Mouse (Mus musculus) central nervous system, embryonic 18 days (tissue): Measurements from ENCODE around the gene Ucp1. TPM values are rescaled to one million over a fixed set of nuclear protein-coding genes. Genes with fewer than 3 reads are reported as not detected.

ENCODE experiments used
- polyA plus RNA-seq: library from polyadenylated mRNA; depleted of rRNA; stranded (reverse); fragments of >200 nt; gene quantifications from 2 replicates; pipeline ENCODE4 v1.2.3, GENCODE M21; 2012; rRNA removed

The Ucp1 gene
- polyA plus RNA-seq: 0.35 and 0.56 TPM in 2 replicates

DNA sequence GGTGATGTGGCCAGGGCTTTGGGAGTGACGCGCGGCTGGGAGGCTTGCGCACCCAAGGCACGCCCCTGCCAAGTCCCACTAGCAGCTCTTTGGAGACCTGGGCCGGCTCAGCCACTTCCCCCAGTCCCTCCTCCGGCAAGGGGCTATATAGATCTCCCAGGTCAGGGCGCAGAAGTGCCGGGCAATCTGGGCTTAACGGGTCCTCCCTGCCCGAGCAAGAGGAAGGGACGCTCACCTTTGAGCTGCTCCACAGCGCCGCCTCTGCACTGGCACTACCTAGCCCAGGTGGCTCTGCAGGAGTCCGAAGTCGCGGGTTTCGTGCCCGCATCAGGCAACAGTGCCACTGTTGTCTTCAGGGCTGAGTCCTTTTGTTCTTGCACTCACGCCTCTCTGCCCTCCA, at the start of gene Ucp1:
Gene Ucp1 (plus strand): TSS at position 177 of the 400 bp plus-strand sequence.

DNA sequence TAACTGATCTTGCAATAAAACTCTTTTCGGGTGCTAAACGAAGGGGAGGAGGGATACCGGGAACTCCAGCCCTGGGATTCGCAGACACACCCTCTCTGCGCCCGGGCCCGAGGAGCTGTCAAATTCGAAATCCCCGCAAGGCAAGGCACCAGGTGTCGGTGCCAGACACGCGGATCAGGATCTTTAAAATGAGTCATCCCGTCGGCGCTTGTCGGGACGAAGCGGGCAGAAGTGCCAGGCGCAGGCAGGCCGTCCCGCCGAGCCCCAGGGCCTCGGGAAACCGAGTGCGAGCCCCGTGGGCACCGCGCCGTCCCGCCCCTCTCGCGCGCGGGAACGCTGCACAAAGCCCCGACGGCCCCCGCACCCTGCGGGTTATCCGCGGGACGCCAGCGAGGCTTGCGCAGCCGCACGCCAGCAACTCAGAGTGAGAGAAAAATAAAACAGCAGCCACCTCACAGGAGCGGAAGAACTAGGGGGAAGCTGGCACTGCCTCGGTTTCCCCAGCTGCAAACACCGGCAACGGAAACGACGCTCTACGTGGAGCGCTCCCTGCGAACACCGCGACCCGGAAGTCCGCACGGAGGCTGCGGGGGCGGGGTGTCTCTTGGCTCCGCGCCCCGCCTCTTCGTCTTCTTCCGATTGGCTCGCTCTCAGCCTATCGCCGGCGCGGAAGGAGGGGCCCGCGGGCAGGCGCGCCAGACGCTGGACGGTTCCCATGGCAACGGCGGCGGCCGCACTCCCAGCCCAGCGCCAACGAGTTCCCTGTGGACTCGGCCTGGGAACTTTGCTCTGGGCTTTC, 41.9 kb downstream of the Ucp1 start, which contains the start of gene Elmod2:
Gene Elmod2 (minus strand): TSS at position 588 of the 799 bp plus-strand sequence.

Other genes with a start within 250 kb of the Ucp1 start
- 61.4 and 62.9 TPM in 2 replicates for gene Tbc1d9, start 125.0 kb upstream of the Ucp1 start, polyA plus RNA-seq
- 2.3 and 2.5 TPM in 2 replicates for gene Gm10645, start 124.2 kb upstream of the Ucp1 start, polyA plus RNA-seq
- 18.7 and 20.3 TPM in 2 replicates for gene Elmod2, start 42.1 kb downstream of the Ucp1 start, polyA plus RNA-seq
- not detected in 2 replicates for gene Mgat4d, start 58.1 kb downstream of the Ucp1 start, polyA plus RNA-seq
- gene Clgn, start 99.5 kb downstream of the Ucp1 start, polyA plus RNA-seq: 9.0 and 10.4 TPM in 2 replicates
- gene Scoc, start 168.0 kb downstream of the Ucp1 start, polyA plus RNA-seq: 288 and 319 TPM in 2 replicates
- gene Olfr370, start 245.4 kb downstream of the Ucp1 start, polyA plus RNA-seq: 0.03 and 0.09 TPM in 2 replicates